Mouse (Mus musculus): ENCODE measurements around the gene Dgkh. TPM values are rescaled to one million over a fixed set of nuclear protein-coding genes. Genes with fewer than 3 reads are reported as not detected.
"Not testable (repeated sequence)": the region's sequence is repeated elsewhere in the genome, so short reads cannot be mapped to it uniquely, and the experiment has no call there.

The Dgkh gene
- polyA plus RNA-seq, 1 experiment from 2014 or later: 3.2 TPM

GRCm38 (mm10) chr14:78748692-78749091, 16.1 kb upstream of the Dgkh start:
- 90% methylated on average over 2 of the region's 2 CpGs for WGBS
- Histone ChIP-seq H3K27me3 (ENCODE audit: control insufficient read depth, insufficient read depth, low read length) (no peaks in the 10 kb centered on the region), H3K9ac (ENCODE audit: low read depth, low read length) (no peak overlapping the region), H3K27ac (ENCODE audit: low read depth, low read length) (no peak overlapping the region), H3K36me3 (ENCODE audit: control insufficient read depth, insufficient read depth, low read length) (no peaks in the 10 kb centered on the region), H3K4me3 (ENCODE audit: low read length) (no peak overlapping the region), H3K4me2 (replicated peaks; ENCODE audit: low read depth, low read length) (no peak overlapping the region), H3K9me3 (ENCODE audit: control insufficient read depth, low read length) (no peaks in the 10 kb centered on the region), H3K4me1 (ENCODE audit: control insufficient read depth, insufficient read depth, low read length) (no peaks in the 10 kb centered on the region)
- no peak for ATAC-seq (ENCODE audit: low FRiP score, low TSS enrichment)

- H3K4me3 ChIP-seq (ENCODE audit: low read length): no peak overlapping the region
- no peaks in the 10 kb centered on the region for H3K4me1 ChIP-seq (ENCODE audit: control insufficient read depth, insufficient read depth, low read length)
- no peak for ATAC-seq (ENCODE audit: low FRiP score, low TSS enrichment)
- no peak overlapping the region for H3K27ac ChIP-seq (ENCODE audit: low read depth, low read length)
- H3K36me3 ChIP-seq (ENCODE audit: control insufficient read depth, insufficient read depth, low read length): no peaks in the 10 kb centered on the region
- no peaks in the 10 kb centered on the region for H3K27me3 ChIP-seq (ENCODE audit: control insufficient read depth, insufficient read depth, low read length)
- H3K9ac ChIP-seq (ENCODE audit: low read depth, low read length): no peak overlapping the region
- H3K9me3 ChIP-seq (ENCODE audit: control insufficient read depth, low read length): no peaks in the 10 kb centered on the region
- no peak overlapping the region for H3K4me2 ChIP-seq (replicated peaks; ENCODE audit: low read depth, low read length)
- WGBS: 42% methylated on average over 14 of the region's 14 CpGs
These were observed 15.5 kb upstream of the Dgkh start for GRCm38 (mm10) chr14:78747969-78748651.

- no peak for ATAC-seq (ENCODE audit: low FRiP score, low TSS enrichment)
- 86% methylated on average over 3 of the region's 3 CpGs for WGBS
- Histone ChIP-seq H3K27me3 (ENCODE audit: control insufficient read depth, insufficient read depth, low read length) (no peaks in the 10 kb centered on the region), H3K4me3 (ENCODE audit: low read length) (no peak overlapping the region), H3K9me3 (ENCODE audit: control insufficient read depth, low read length) (no peaks in the 10 kb centered on the region), H3K36me3 (ENCODE audit: control insufficient read depth, insufficient read depth, low read length) (no peaks in the 10 kb centered on the region), H3K27ac (ENCODE audit: low read depth, low read length) (no peak overlapping the region), H3K9ac (ENCODE audit: low read depth, low read length) (no peak overlapping the region), H3K4me1 (ENCODE audit: control insufficient read depth, insufficient read depth, low read length) (no peaks in the 10 kb centered on the region), H3K4me2 (replicated peaks; ENCODE audit: low read depth, low read length) (no peak overlapping the region)
These were observed 14.9 kb upstream of the Dgkh start for GRCm38 (mm10) chr14:78747454-78747853.

- Histone ChIP-seq H3K4me1 (ENCODE audit: control insufficient read depth, insufficient read depth, low read length) (no peaks in the 10 kb centered on the region), H3K4me3 (ENCODE audit: low read length) (no peak overlapping the region), H3K27me3 (ENCODE audit: control insufficient read depth, insufficient read depth, low read length) (no peaks in the 10 kb centered on the region), H3K27ac (ENCODE audit: low read depth, low read length) (no peak overlapping the region), H3K9me3 (ENCODE audit: control insufficient read depth, low read length) (no peaks in the 10 kb centered on the region), H3K4me2 (replicated peaks; ENCODE audit: low read depth, low read length) (no peak overlapping the region), H3K36me3 (ENCODE audit: control insufficient read depth, insufficient read depth, low read length) (no peaks in the 10 kb centered on the region), H3K9ac (ENCODE audit: low read depth, low read length) (no peak overlapping the region)
- 63% methylated on average over 5 of the region's 5 CpGs for WGBS
- ATAC-seq (ENCODE audit: low FRiP score, low TSS enrichment): no peak
These were observed 2.0 kb upstream of the Dgkh start for GRCm38 (mm10) chr14:78734605-78735004.

- H3K9ac ChIP-seq (ENCODE audit: low read depth, low read length); H3K36me3 ChIP-seq (ENCODE audit: control insufficient read depth, insufficient read depth, low read length); H3K27ac ChIP-seq (ENCODE audit: low read depth, low read length); H3K9me3 ChIP-seq (ENCODE audit: control insufficient read depth, low read length); H3K27me3 ChIP-seq (ENCODE audit: control insufficient read depth, insufficient read depth, low read length); H3K4me3 ChIP-seq (ENCODE audit: low read length); ATAC-seq (ENCODE audit: low FRiP score, low TSS enrichment); H3K4me2 ChIP-seq (replicated peaks; ENCODE audit: low read depth, low read length); H3K4me1 ChIP-seq (ENCODE audit: control insufficient read depth, insufficient read depth, low read length): not testable (repeated sequence)
- WGBS: 30% methylated on average over 5 of the region's 5 CpGs
These were observed 1.6 kb upstream of the Dgkh start for GRCm38 (mm10) chr14:78734203-78734602.

GRCm38 (mm10) chr14:78733366-78734076, 945 bp upstream of the Dgkh start:
- H3K9ac ChIP-seq (ENCODE audit: low read depth, low read length): peak overlapping the region; percentile 79; the same call in 1 of the 2 replicates
- peak overlapping the region; percentile 97 for H3K4me2 ChIP-seq (replicated peaks; ENCODE audit: low read depth, low read length)

GRCm38 (mm10) chr14:78731852-78732616, 542 bp downstream of the Dgkh start:
- Histone ChIP-seq H3K4me2 (replicated peaks; ENCODE audit: low read depth, low read length) (peak overlapping the region; percentile 97), H3K36me3 (ENCODE audit: control insufficient read depth, insufficient read depth, low read length) (no peaks in the 10 kb centered on the region), H3K4me3 (ENCODE audit: low read length) (peak overlapping the region; percentile 79), H3K9ac (ENCODE audit: low read depth, low read length) (peak overlapping the region; percentile 79), H3K4me1 (ENCODE audit: control insufficient read depth, insufficient read depth, low read length) (no peaks in the 10 kb centered on the region), H3K27me3 (ENCODE audit: control insufficient read depth, insufficient read depth, low read length) (no peaks in the 10 kb centered on the region), H3K27ac (ENCODE audit: low read depth, low read length) (peak overlapping the region; percentile 37; the same call in 1 of the 2 replicates), H3K9me3 (ENCODE audit: control insufficient read depth, low read length) (no peaks in the 10 kb centered on the region)
- under 1% methylated on average over 63 of the region's 90 CpGs for WGBS
- peak; percentile 68 for ATAC-seq (ENCODE audit: low FRiP score, low TSS enrichment)

More at GRCm38 (mm10) chr14:78733366-78734076, 945 bp upstream of the Dgkh start:
- Histone ChIP-seq H3K4me3 (ENCODE audit: low read length) (peak overlapping the region; percentile 79), H3K36me3 (ENCODE audit: control insufficient read depth, insufficient read depth, low read length) (no peaks in the 10 kb centered on the region), H3K27me3 (ENCODE audit: control insufficient read depth, insufficient read depth, low read length) (no peaks in the 10 kb centered on the region), H3K27ac (ENCODE audit: low read depth, low read length) (peak overlapping the region; percentile 10; the same call in 1 of the 2 replicates), H3K9me3 (ENCODE audit: control insufficient read depth, low read length) (no peaks in the 10 kb centered on the region), H3K4me1 (ENCODE audit: control insufficient read depth, insufficient read depth, low read length) (no peaks in the 10 kb centered on the region)
- 25% methylated on average over 12 of the region's 12 CpGs for WGBS
- no peak for ATAC-seq (ENCODE audit: low FRiP score, low TSS enrichment)

GRCm38 (mm10) chr14:78731240-78731639, 1.3 kb downstream of the Dgkh start:
- H3K4me2 ChIP-seq (replicated peaks; ENCODE audit: low read depth, low read length): peak overlapping the region; percentile 97
- peak overlapping the region; percentile 79; the same call in 1 of the 2 replicates for H3K9ac ChIP-seq (ENCODE audit: low read depth, low read length)
- H3K27me3 ChIP-seq (ENCODE audit: control insufficient read depth, insufficient read depth, low read length): no peaks in the 10 kb centered on the region
- no peak for ATAC-seq (ENCODE audit: low FRiP score, low TSS enrichment)
- no peaks in the 10 kb centered on the region for H3K4me1 ChIP-seq (ENCODE audit: control insufficient read depth, insufficient read depth, low read length)
- no peak overlapping the region for H3K27ac ChIP-seq (ENCODE audit: low read depth, low read length)
- H3K36me3 ChIP-seq (ENCODE audit: control insufficient read depth, insufficient read depth, low read length): no peaks in the 10 kb centered on the region
- peak overlapping the region; percentile 79 for H3K4me3 ChIP-seq (ENCODE audit: low read length)
- no peaks in the 10 kb centered on the region for H3K9me3 ChIP-seq (ENCODE audit: control insufficient read depth, low read length)
- 4% methylated on average over 12 of the region's 12 CpGs for WGBS
